19 mouse cellular contexts compared by ENCODE assay signal in genomic region chr5:88782072-88782765, GRCm38 (mm10).
"Had no signal": no experiment of that assay in that cellular context is flagged by ENCODE, and none has a peak within 500 bp of the region (broad histone marks: within the 10 kb centered on the region; RNA-seq: fewer than 3 reads in every experiment).

No protein-coding gene starts in this region.

- H3K4me1 ChIP-seq: liver, embryonic 15.5 days; midbrain, embryonic 10.5 days; midbrain, embryonic 13.5 days; midbrain, embryonic 15.5 days; neural tube, embryonic 13.5 days; neural tube, embryonic 15.5 days; stomach, embryonic 15.5 days had no signal

- H3K27ac ChIP-seq: liver, embryonic 13.5 days; liver, embryonic 15.5 days; midbrain, embryonic 10.5 days; midbrain, embryonic 13.5 days; midbrain, embryonic 15.5 days; neural tube, embryonic 13.5 days; neural tube, embryonic 15.5 days; stomach, embryonic 15.5 days; stomach, postnatal 0 days had no signal

- ATAC-seq: midbrain, embryonic 13.5 days; midbrain, embryonic 15.5 days had no signal

- H3K4me3 ChIP-seq: liver, embryonic 13.5 days; liver, embryonic 15.5 days; midbrain, embryonic 10.5 days; midbrain, embryonic 13.5 days; midbrain, embryonic 15.5 days; myocyte; neural tube, embryonic 13.5 days; neural tube, embryonic 15.5 days; stomach, embryonic 15.5 days had no signal

- H3K9ac ChIP-seq: liver, embryonic 13.5 days; liver, embryonic 15.5 days; lung, embryonic 14.5 days; midbrain, embryonic 13.5 days; midbrain, embryonic 15.5 days; neural tube, embryonic 13.5 days; neural tube, embryonic 15.5 days; stomach, embryonic 15.5 days had no signal

- H3K4me2 ChIP-seq: liver, embryonic 13.5 days; liver, embryonic 15.5 days; lung, embryonic 14.5 days; midbrain, embryonic 13.5 days; midbrain, embryonic 15.5 days; neural tube, embryonic 13.5 days; neural tube, embryonic 15.5 days; stomach, embryonic 15.5 days had no signal

- DNase-seq: liver, embryonic 13.5 days; lung, adult 18-20 months; lung, embryonic 14.5 days; lung, postnatal 10 days; lung, postnatal 4 days; retina, postnatal 1 day; right cerebral cortex, postnatal 14 days; thymus, adult 2 months; thymus, postnatal 25 days; thymus, postnatal 4 days had no signal

- H3K9me3 ChIP-seq: liver, embryonic 13.5 days; liver, embryonic 15.5 days; midbrain, embryonic 10.5 days; midbrain, embryonic 13.5 days; midbrain, embryonic 15.5 days; neural tube, embryonic 13.5 days; neural tube, embryonic 15.5 days; stomach, embryonic 15.5 days had no signal

- H3K27me3 ChIP-seq: liver, embryonic 13.5 days; liver, embryonic 15.5 days; midbrain, embryonic 13.5 days; midbrain, embryonic 15.5 days; neural tube, embryonic 13.5 days; neural tube, embryonic 15.5 days; stomach, embryonic 15.5 days had no signal
